Mouse (Mus musculus) megakaryocyte, embryonic 14.5 days (primary cell): ENCODE measurements around the gene Usp47.

Source experiments
- FLI1 ChIP-seq: IDR thresholded peaks from 2 replicates; pipeline ENCODE4 v1.6.1; 2012; ENCODE audit warnings: low read length, inconsistent platforms, mixed read lengths
- GATA1 ChIP-seq: IDR thresholded peaks from 3 replicates; pipeline ENCODE4 v1.6.1; 2012; ENCODE audit warnings: mixed read lengths, low read length, inconsistent platforms, borderline replicate concordance

DNA sequence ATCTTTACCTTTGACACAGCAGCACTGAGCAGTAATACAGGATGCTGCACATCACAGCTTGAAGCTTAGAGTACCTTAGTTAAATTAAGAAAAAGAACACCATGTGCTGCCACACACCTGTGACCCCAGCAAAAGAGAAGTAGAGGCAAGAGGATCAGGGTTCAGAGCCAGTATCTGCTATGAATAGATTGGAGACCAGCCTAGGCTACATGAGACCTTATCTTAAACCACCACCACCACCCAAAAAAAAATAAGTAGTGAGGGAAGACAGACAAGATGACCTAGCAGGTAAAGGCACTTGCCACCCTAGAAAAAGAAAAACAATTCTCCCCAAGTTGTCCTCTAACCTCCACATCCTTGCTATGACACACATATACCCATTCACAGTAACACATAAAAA, 85.5 kb downstream of the Usp47 start:
- TF ChIP-seq GATA1 = no peak
- no peak for TF ChIP-seq FLI1
